Mouse (Mus musculus) testis, adult 2 months (tissue): ENCODE measurements at regions not wholly inside any gene's neighbourhood (a gene's known extent, or its start where the extent isn't known, plus 50 kb on each side); places are given as distances from the start of the nearest gene placed in this dataset.
A peak's percentile ranks its signal among the peaks of the same experiment; 100 is the strongest.

Source experiments
- H3K27ac ChIP-seq: fragments of 200-500 bp; 2 replicates; pipeline ENCODE4 v1.5.1; 2012; ENCODE audit warnings: low read depth, low read length; ENCODE audit not compliant: control insufficient read depth, insufficient read depth
- H3K27me3 ChIP-seq: fragments of 200-500 bp; 2 replicates; pipeline ENCODE4 v1.6.1; 2012; ENCODE audit warnings: mild to moderate bottlenecking, low read length, moderate library complexity; ENCODE audit not compliant: control insufficient read depth, insufficient read depth
- H3K36me3 ChIP-seq: fragments of 200-500 bp; 2 replicates; pipeline ENCODE4 v1.6.1; 2012; ENCODE audit warnings: mild to moderate bottlenecking, low read length; ENCODE audit not compliant: control insufficient read depth, insufficient read depth
- H3K4me1 ChIP-seq: fragments of 200-500 bp; 2 replicates; pipeline ENCODE4 v1.6.1; 2012; ENCODE audit warnings: low read length; ENCODE audit not compliant: control insufficient read depth, insufficient read depth
- H3K4me3 ChIP-seq: fragments of 200-500 bp; 2 replicates; pipeline ENCODE4 v1.5.1; 2012; ENCODE audit warnings: low read depth, mild to moderate bottlenecking, low read length, moderate library complexity, mixed read lengths; ENCODE audit not compliant: control insufficient read depth
- CTCF ChIP-seq: fragments of 200-500 bp; IDR thresholded peaks from 2 replicates; pipeline ENCODE4 v1.5.1; 2012; ENCODE audit warnings: low read depth, mild to moderate bottlenecking, inconsistent platforms, low read length, moderate library complexity; ENCODE audit not compliant: control insufficient read depth, insufficient read depth, insufficient replicate concordance
- POLR2A ChIP-seq: fragments of 200-500 bp; IDR thresholded peaks from 2 replicates; pipeline ENCODE4 v1.6.1; 2012; ENCODE audit warnings: low read depth, mild to moderate bottlenecking, inconsistent platforms, low read length, moderate library complexity; ENCODE audit not compliant: control insufficient read depth

- H3K4me3 ChIP-seq: peak overlapping the region; percentile 69
- TF ChIP-seq POLR2A (no peak), CTCF (no peak)
- H3K36me3 ChIP-seq: no peaks in the 10 kb centered on the region
- H3K27me3 ChIP-seq: no peaks in the 10 kb centered on the region
- H3K4me1 ChIP-seq: peaks cover 11% of the 10 kb centered on the region
- no peak overlapping the region for H3K27ac ChIP-seq
Measured at GRCm38 (mm10) chr14:76760509-76761023, 203.9 kb upstream of the Serp2 start.

GRCm38 (mm10) chr14:76759377-76759776, 202.7 kb upstream of the Serp2 start:
- Histone ChIP-seq H3K36me3 (no peaks in the 10 kb centered on the region), H3K4me1 (peaks cover 9% of the 10 kb centered on the region), H3K4me3 (peak overlapping the region; percentile 46), H3K27ac (no peak overlapping the region), H3K27me3 (no peaks in the 10 kb centered on the region)
- TF ChIP-seq CTCF: no peak
- no peak for TF ChIP-seq POLR2A

- no peak overlapping the region for H3K27ac ChIP-seq
- H3K36me3 ChIP-seq: no peaks in the 10 kb centered on the region
- peaks cover 9% of the 10 kb centered on the region for H3K4me1 ChIP-seq
- TF ChIP-seq POLR2A: no peak
- no peak for TF ChIP-seq CTCF
- no peak overlapping the region for H3K4me3 ChIP-seq
- H3K27me3 ChIP-seq: no peaks in the 10 kb centered on the region
Measured at GRCm38 (mm10) chr14:76758589-76758988, 201.9 kb upstream of the Serp2 start.

GRCm38 (mm10) chr14:76755591-76756376, 199.1 kb upstream of the Serp2 start:
- no peak for TF ChIP-seq CTCF
- TF ChIP-seq POLR2A: no peak
- Histone ChIP-seq H3K27ac (no peak overlapping the region), H3K4me3 (no peak overlapping the region), H3K36me3 (no peaks in the 10 kb centered on the region), H3K27me3 (no peaks in the 10 kb centered on the region), H3K4me1 (no peaks in the 10 kb centered on the region)

- Histone ChIP-seq H3K4me3 (no peak overlapping the region), H3K36me3 (no peaks in the 10 kb centered on the region)
- TF ChIP-seq POLR2A (no peak), CTCF (no peak)
Measured at GRCm38 (mm10) chr14:76753734-76754133, 197.0 kb upstream of the Serp2 start.

GRCm38 (mm10) chr14:76749178-76749577, 192.5 kb upstream of the Serp2 start:
- Histone ChIP-seq H3K4me1 (no peaks in the 10 kb centered on the region), H3K36me3 (no peaks in the 10 kb centered on the region), H3K4me3 (no peak overlapping the region), H3K27me3 (no peaks in the 10 kb centered on the region), H3K27ac (no peak overlapping the region)
- no peak for TF ChIP-seq POLR2A
- no peak for TF ChIP-seq CTCF

More at GRCm38 (mm10) chr14:76753734-76754133, 197.0 kb upstream of the Serp2 start:
- H3K4me1 ChIP-seq: no peaks in the 10 kb centered on the region
- no peak overlapping the region for H3K27ac ChIP-seq
- no peaks in the 10 kb centered on the region for H3K27me3 ChIP-seq

- no peaks in the 10 kb centered on the region for H3K4me1 ChIP-seq
- no peaks in the 10 kb centered on the region for H3K27me3 ChIP-seq
- no peaks in the 10 kb centered on the region for H3K36me3 ChIP-seq
- no peak overlapping the region for H3K27ac ChIP-seq
- H3K4me3 ChIP-seq: no peak overlapping the region
- no peak for TF ChIP-seq POLR2A
- no peak for TF ChIP-seq CTCF
Measured at GRCm38 (mm10) chr14:76748711-76749110, 192.0 kb upstream of the Serp2 start.

GRCm38 (mm10) chr14:76747814-76748213, 191.1 kb upstream of the Serp2 start:
- no peak overlapping the region for H3K4me3 ChIP-seq

More at GRCm38 (mm10) chr14:76747814-76748213, 191.1 kb upstream of the Serp2 start:
- no peaks in the 10 kb centered on the region for H3K36me3 ChIP-seq
- TF ChIP-seq CTCF (no peak), POLR2A (no peak)
- H3K27me3 ChIP-seq: no peaks in the 10 kb centered on the region
- no peaks in the 10 kb centered on the region for H3K4me1 ChIP-seq
- no peak overlapping the region for H3K27ac ChIP-seq
